Mouse (Mus musculus) neural tube, embryonic 12.5 days (tissue): Measurements from ENCODE around the gene Gm26920. TPM values are rescaled to one million over a fixed set of nuclear protein-coding genes. Genes with fewer than 3 reads are reported as not detected.

Experiments used
- ATAC-seq: fragments of 200-750 bp; cut with Nextera tagmentation; 2 replicates; pipeline ENCODE4 v1.8.0; 2017; ENCODE audit warnings: low read depth, mild to moderate bottlenecking, moderate TSS enrichment, moderate library complexity; ENCODE audit not compliant: low FRiP score
- H3K27ac ChIP-seq: fragments of 300-500 bp; sonication (generic); 2 replicates; pipeline ENCODE4 v1.5.1; 2016
- H3K27me3 ChIP-seq: fragments of 300-500 bp; sonication (generic); replicated peaks from 2 replicates; pipeline ENCODE4 v1.6.1; 2016; ENCODE audit warnings: mild to moderate bottlenecking
- H3K36me3 ChIP-seq: fragments of 300-500 bp; sonication (generic); 2 replicates; pipeline ENCODE4 v1.6.1; 2016; ENCODE audit warnings: mild to moderate bottlenecking
- H3K4me1 ChIP-seq: fragments of 300-500 bp; sonication (generic); 2 replicates; pipeline ENCODE4 v1.6.1; 2016
- H3K4me2 ChIP-seq: fragments of 300-500 bp; sonication (generic); replicated peaks from 2 replicates; pipeline ENCODE4 v1.6.1; 2016; ENCODE audit warnings: mild to moderate bottlenecking
- H3K4me3 ChIP-seq: fragments of 300-500 bp; sonication (generic); 2 replicates; pipeline ENCODE4 v1.5.1; 2016
- H3K9ac ChIP-seq: fragments of 300-500 bp; sonication (generic); 2 replicates; pipeline ENCODE4 v1.6.1; 2016; ENCODE audit warnings: mild to moderate bottlenecking
- H3K9me3 ChIP-seq: fragments of 300-500 bp; sonication (generic); 2 replicates; pipeline ENCODE4 v1.6.1; 2016; ENCODE audit warnings: mild to moderate bottlenecking
- WGBS: fragments of 180-500 bp; shearing (Covaris S2); methylation state at CpG from one replicate; pipeline ENCODE4 v1.1.7; 2016; 5-methylcytosine and 5-hydroxymethylcytosine counted together
- polyA plus RNA-seq: library from polyadenylated mRNA; unstranded; fragments of >200 nt; fragmentation: Nextera tagmentation; extraction: Ambion mirVana; gene quantifications from 2 replicates; pipeline ENCODE4 v1.2.1, GENCODE M21; 2016

Gene Gm26920
- polyA plus RNA-seq, 1 experiment from 2014 or later: 1.4 TPM

DNA sequence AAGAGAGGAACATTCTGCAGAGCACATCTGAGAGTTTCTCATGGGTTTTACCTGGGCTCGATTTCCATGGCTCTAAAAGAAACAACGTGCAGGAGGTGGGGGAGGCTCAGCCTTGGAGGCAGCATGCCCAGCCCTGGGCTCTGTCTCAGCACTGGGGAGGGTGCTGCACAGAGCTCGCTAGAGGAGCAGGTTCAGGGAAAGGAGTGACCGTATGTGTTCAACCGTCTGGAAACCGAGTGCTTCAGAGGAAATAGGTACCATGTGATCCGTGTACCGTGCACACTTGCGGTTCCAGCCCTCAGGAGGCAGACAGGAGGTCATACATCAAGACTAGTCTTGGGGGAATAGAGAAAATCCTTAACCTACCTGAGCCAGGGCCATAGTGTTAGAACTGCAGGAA lies 45.9 kb downstream of the Gm26920 start:
- no peak overlapping the region for H3K4me2 ChIP-seq
- no peak overlapping the region for H3K27ac ChIP-seq
- H3K4me1 ChIP-seq: no peaks in the 10 kb centered on the region
- H3K9me3 ChIP-seq: no peaks in the 10 kb centered on the region
- WGBS: 64% methylated on average over 9 of the region's 9 CpGs
- H3K27me3 ChIP-seq: no peaks in the 10 kb centered on the region
- no peak overlapping the region for H3K4me3 ChIP-seq
- no peak overlapping the region for H3K9ac ChIP-seq
- no peak for ATAC-seq
- H3K36me3 ChIP-seq: peaks cover 7% of the 10 kb centered on the region

- Histone ChIP-seq H3K36me3 (peaks cover 19% of the 10 kb centered on the region), H3K4me1 (no peaks in the 10 kb centered on the region), H3K4me3 (no peak overlapping the region), H3K9me3 (no peaks in the 10 kb centered on the region), H3K4me2 (no peak overlapping the region), H3K27ac (no peak overlapping the region), H3K27me3 (no peaks in the 10 kb centered on the region), H3K9ac (no peak overlapping the region)
- no peak for ATAC-seq
- WGBS: 96% methylated on average over 12 of the region's 12 CpGs
These were observed 55.9 kb downstream of the Gm26920 start for GRCm38 (mm10) chr7:30034331-30034730.

GRCm38 (mm10) chr7:30031379-30031778 lies 58.8 kb downstream of the Gm26920 start:
- no peak for ATAC-seq
- Histone ChIP-seq H3K27ac (no peak overlapping the region), H3K36me3 (peaks cover 13% of the 10 kb centered on the region), H3K4me3 (no peak overlapping the region), H3K9me3 (no peaks in the 10 kb centered on the region), H3K4me2 (no peak overlapping the region), H3K9ac (no peak overlapping the region), H3K27me3 (no peaks in the 10 kb centered on the region), H3K4me1 (no peaks in the 10 kb centered on the region)
- 81% methylated on average over 3 of the region's 3 CpGs for WGBS

- ATAC-seq: no peak
These were observed 59.5 kb downstream of the Gm26920 start for GRCm38 (mm10) chr7:30030677-30031076.

DNA sequence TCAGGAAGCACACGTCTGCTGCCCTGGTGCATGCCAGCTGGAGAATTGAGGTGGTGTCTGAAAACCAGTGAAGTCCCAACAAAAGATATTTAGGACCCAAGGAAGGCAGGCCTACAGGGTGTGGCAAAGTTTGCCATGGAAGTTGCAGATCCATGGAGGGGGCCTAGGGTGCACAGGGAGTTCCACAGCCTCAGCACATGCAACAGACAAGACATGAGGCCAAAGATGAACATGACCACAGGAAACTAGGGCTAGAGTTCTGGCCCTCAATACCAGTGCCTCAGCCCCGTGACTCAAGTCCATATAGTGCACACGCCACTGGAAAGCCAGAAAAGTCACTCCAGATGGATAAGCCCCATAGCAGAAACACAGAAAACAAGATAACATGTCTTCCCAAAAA lies 61.6 kb downstream of the Gm26920 start:
- ATAC-seq: no peak
- Histone ChIP-seq H3K4me2 (no peak overlapping the region), H3K9me3 (no peaks in the 10 kb centered on the region), H3K27me3 (no peaks in the 10 kb centered on the region), H3K36me3 (peaks cover 35% of the 10 kb centered on the region), H3K4me3 (no peak overlapping the region), H3K4me1 (no peaks in the 10 kb centered on the region), H3K27ac (no peak overlapping the region), H3K9ac (no peak overlapping the region)
- 85% methylated on average over 3 of the region's 3 CpGs for WGBS

More at GRCm38 (mm10) chr7:30030677-30031076, 59.5 kb downstream of the Gm26920 start:
- Histone ChIP-seq H3K9ac (no peak overlapping the region), H3K4me2 (no peak overlapping the region), H3K4me1 (no peaks in the 10 kb centered on the region), H3K27ac (no peak overlapping the region), H3K27me3 (no peaks in the 10 kb centered on the region), H3K36me3 (peaks cover 17% of the 10 kb centered on the region; the same call in 1 of the 2 replicates), H3K4me3 (no peak overlapping the region), H3K9me3 (no peaks in the 10 kb centered on the region)
- WGBS: 46% methylated on average over 6 of the region's 6 CpGs

DNA sequence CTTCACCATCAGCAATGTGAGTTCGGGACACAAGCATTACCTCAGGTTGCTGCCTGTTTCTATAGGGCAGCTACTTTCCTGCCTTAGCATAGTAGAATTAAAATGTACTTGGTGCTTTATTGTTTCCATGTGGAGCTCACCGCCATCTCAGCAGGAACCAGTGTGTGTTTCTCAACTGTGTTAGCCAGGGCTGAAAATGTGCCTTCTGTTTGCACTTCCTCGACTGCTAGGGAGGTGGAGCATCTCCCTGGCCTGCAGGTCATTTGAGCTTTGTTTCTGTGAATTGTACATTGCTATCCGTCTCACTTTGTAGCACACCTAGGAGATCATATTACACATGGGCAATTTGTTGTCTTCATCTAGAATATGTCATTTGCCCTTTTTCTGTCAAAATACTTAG lies 62.9 kb downstream of the Gm26920 start:
- Histone ChIP-seq H3K27ac (no peak overlapping the region), H3K4me1 (no peaks in the 10 kb centered on the region), H3K9ac (no peak overlapping the region), H3K36me3 (peaks cover 48% of the 10 kb centered on the region), H3K4me3 (no peak overlapping the region), H3K4me2 (no peak overlapping the region), H3K9me3 (no peaks in the 10 kb centered on the region), H3K27me3 (no peaks in the 10 kb centered on the region)
- no peak for ATAC-seq
- WGBS: 78% methylated on average over 4 of the region's 4 CpGs

DNA sequence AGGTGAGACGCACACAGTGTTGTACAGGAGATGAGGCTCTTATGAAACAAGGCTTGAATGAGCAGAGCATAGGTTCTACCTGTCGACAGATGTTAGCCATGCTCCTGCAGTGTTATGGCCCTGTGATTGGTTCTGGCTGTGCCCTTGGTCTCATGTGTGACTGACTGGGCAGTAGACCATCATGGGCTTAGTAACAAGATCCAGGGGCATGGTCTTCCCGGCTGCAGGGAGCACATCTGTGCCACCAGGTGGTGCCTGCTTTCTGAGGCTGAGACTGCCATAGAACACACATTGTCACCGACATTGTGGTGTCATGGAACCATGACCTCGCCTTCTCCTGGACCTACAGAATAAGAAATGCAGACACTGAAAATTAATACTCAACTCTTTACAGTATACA lies 64.9 kb downstream of the Gm26920 start:
- no peak for ATAC-seq
- Histone ChIP-seq H3K9me3 (no peaks in the 10 kb centered on the region), H3K36me3 (peaks cover 55% of the 10 kb centered on the region), H3K4me2 (no peak overlapping the region), H3K27ac (no peak overlapping the region), H3K27me3 (no peaks in the 10 kb centered on the region), H3K9ac (no peak overlapping the region), H3K4me1 (no peaks in the 10 kb centered on the region), H3K4me3 (no peak overlapping the region)
- 86% methylated on average over 5 of the region's 5 CpGs for WGBS

DNA sequence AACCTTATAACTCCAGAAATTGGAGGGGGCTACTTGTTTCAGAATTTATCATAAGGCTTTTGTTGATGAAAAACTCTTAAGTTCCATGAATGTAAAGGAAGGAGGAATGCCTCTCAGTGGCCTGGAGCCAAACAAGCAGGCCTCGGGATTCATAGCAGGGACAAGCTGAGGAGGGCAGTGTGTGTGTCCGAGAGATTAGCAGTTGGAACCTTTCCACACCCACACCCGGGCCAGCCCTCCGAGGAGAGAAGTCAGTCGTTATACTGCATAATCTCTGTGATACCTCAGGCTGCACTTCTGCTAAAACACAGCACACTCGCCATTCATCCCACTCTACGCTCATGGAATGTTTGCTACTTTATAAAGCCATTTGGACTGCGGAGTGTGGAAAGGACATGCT lies 66.4 kb downstream of the Gm26920 start:
- Histone ChIP-seq H3K36me3 (peaks cover 66% of the 10 kb centered on the region), H3K4me2 (no peak overlapping the region), H3K27me3 (no peaks in the 10 kb centered on the region), H3K4me3 (no peak overlapping the region), H3K4me1 (no peaks in the 10 kb centered on the region), H3K9ac (no peak overlapping the region), H3K27ac (no peak overlapping the region), H3K9me3 (no peaks in the 10 kb centered on the region)
- 95% methylated on average over 8 of the region's 8 CpGs for WGBS
- ATAC-seq: no peak

DNA sequence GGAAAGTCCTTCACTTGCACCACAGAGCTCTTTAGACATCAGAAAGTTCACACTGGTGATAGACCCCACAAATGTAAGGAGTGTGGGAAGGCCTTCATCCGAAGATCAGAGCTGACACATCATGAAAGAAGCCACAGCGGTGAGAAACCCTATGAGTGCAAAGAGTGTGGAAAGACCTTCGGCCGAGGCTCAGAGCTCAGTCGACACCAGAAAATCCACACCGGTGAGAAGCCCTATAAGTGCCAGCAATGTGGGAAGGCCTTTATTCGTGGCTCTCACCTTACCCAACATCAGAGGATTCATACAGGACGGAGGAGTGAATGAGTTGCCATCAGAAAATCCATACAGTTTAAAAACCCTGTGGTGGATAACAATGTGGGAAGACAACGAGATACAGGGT lies 66.9 kb downstream of the Gm26920 start:
- H3K4me1 ChIP-seq: no peaks in the 10 kb centered on the region
- no peak overlapping the region for H3K9ac ChIP-seq
- no peaks in the 10 kb centered on the region for H3K9me3 ChIP-seq
- no peak overlapping the region for H3K27ac ChIP-seq
- peaks cover 67% of the 10 kb centered on the region for H3K36me3 ChIP-seq
- ATAC-seq: no peak
- no peak overlapping the region for H3K4me3 ChIP-seq
- no peaks in the 10 kb centered on the region for H3K27me3 ChIP-seq
- 95% methylated on average over 9 of the region's 9 CpGs for WGBS
- H3K4me2 ChIP-seq: no peak overlapping the region

DNA sequence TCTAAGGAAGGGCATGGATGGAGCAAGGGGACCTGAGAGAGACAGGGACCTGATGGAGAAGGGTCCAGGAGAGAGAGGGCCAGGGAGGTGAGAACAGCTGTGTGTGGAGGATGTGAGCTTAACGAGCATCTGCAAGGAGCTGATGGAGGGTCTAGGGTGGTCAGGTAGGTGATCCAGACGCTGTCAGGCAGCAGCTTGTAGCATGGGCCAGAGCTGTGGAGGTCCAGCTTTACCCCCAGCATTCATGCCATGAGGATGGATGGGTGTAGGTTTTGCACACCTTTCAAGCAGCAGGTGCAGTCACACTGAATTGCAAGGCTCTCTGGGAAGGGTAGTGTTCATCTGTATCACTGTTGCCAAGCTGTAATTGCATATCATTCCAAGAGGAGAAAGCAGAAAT lies 70.7 kb downstream of the Gm26920 start:
- H3K36me3 ChIP-seq: peaks cover 76% of the 10 kb centered on the region
- H3K4me2 ChIP-seq: no peak overlapping the region
- no peaks in the 10 kb centered on the region for H3K27me3 ChIP-seq
- no peak overlapping the region for H3K9ac ChIP-seq
- H3K4me1 ChIP-seq: no peaks in the 10 kb centered on the region
- H3K4me3 ChIP-seq: no peak overlapping the region
- ATAC-seq: no peak
- no peaks in the 10 kb centered on the region for H3K9me3 ChIP-seq
- no peak overlapping the region for H3K27ac ChIP-seq
- 84% methylated on average over 2 of the region's 2 CpGs for WGBS

DNA sequence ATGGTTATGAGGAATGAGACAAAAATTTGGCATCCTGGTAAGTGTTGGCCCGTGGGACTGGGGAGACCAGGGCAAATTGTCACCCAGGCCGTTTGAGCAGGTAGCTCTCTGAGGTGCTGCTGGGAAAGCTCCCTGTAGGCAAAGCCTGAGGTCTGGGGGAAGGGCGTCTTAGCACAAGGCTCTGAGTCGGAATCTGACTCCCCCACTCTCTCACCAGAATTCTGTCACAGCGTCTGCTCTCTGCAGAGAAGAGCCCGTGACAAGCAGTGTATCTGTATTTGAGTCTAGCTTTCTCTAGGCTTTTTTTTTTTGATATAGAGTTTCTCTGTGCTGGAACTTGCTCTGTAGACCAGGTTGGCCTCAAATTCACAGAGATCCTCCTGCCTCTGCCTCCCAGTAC lies 73.0 kb downstream of the Gm26920 start:
- Histone ChIP-seq H3K36me3 (peaks cover 69% of the 10 kb centered on the region), H3K27me3 (no peaks in the 10 kb centered on the region), H3K9me3 (no peaks in the 10 kb centered on the region), H3K27ac (no peak overlapping the region), H3K4me3 (no peak overlapping the region), H3K4me1 (no peaks in the 10 kb centered on the region), H3K9ac (no peak overlapping the region), H3K4me2 (no peak overlapping the region)
- ATAC-seq: no peak
- 89% methylated on average over 6 of the region's 6 CpGs for WGBS

DNA sequence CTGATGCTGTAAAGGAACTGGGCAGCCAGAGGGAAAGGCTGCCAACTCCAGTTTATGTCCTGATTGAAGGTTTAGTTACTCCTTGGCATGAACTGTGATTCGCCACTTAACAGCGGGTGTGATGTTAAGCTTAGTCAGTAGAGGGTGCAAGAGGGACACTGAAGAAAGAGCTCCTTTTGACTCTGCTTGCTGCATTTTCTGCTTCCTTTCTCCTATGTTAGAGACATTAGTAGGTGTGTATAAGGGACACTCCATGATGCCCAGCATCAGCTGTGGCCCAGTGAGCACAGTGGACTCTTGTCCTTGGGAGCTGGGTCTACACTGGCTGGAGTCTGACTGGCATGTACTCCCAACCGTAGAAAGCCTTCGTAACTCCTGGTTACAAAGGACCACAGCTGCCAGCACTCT lies 77.2 kb downstream of the Gm26920 start:
- no peak overlapping the region for H3K4me3 ChIP-seq
- H3K9ac ChIP-seq: no peak overlapping the region
- 79% methylated on average over 4 of the region's 4 CpGs for WGBS
- H3K4me1 ChIP-seq: peaks cover 28% of the 10 kb centered on the region
- no peak overlapping the region for H3K4me2 ChIP-seq
- peaks cover 43% of the 10 kb centered on the region for H3K36me3 ChIP-seq
- H3K27ac ChIP-seq: no peak overlapping the region
- no peaks in the 10 kb centered on the region for H3K9me3 ChIP-seq
- no peak for ATAC-seq
- H3K27me3 ChIP-seq: no peaks in the 10 kb centered on the region

DNA sequence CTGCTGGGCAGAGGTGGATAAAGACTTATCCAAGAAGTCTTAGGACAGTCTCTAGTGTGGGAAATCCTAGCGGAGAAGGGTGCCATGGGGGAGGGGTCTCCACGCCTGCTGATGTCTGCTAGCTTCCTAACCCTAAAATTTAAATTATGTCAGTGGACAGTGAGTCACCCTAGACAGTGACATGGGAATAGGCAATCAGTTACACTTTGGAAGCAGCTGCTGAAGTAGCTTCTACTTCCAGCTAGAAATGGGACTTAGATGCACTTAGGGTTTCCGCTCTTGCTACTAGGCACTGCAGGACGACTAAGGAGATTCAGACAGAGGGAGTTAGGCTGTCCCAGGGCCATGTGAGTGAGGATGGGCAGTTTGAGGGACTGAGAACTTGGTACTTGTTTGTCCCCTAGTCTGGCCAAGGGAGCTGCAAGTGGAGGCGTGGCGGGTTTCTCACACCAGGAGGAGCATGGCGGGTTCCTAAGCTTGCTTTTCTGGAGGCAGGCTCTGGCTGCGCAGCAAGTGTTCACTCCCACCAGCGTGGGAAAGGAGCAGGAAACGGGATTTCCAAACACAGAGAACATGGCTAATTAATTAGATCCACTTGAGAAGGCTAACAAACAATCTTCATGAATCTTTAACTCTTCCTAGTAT lies 79.5 kb downstream of the Gm26920 start:
- H3K36me3 ChIP-seq: peaks cover 26% of the 10 kb centered on the region
- no peak overlapping the region for H3K4me3 ChIP-seq
- H3K9ac ChIP-seq: no peak overlapping the region
- no peak for ATAC-seq
- no peaks in the 10 kb centered on the region for H3K9me3 ChIP-seq
- no peak overlapping the region for H3K27ac ChIP-seq
- no peak overlapping the region; the same call in 1 of the 2 replicates for H3K4me2 ChIP-seq
- WGBS: 79% methylated on average over 10 of the region's 10 CpGs
- H3K27me3 ChIP-seq: no peaks in the 10 kb centered on the region
- H3K4me1 ChIP-seq: peaks cover 30% of the 10 kb centered on the region
